Mouse (Mus musculus) C3H10T1/2 (cell line): ENCODE data around the gene Ubtfl1. TPM values are rescaled to one million over a fixed set of nuclear protein-coding genes. Genes with fewer than 3 reads are reported as not detected.

ENCODE experiments used
- polyA plus RNA-seq, 2 experiments: library from polyadenylated mRNA; unstranded; fragments of >200 nt; fragmentation: generic; extraction: Trizol; gene quantifications; one replicate each; pipeline ENCODE4 v1.2.1; 2012; ENCODE audit warnings: missing spikeins in 2 of 2

The Ubtfl1 gene
- polyA plus RNA-seq, result not detected

GRCm38 (mm10) chr9:18404118-18404517 lies at the start of gene Ubtfl1:
TSS of gene Ubtfl1 (plus strand) at chr9:18404418.

DNA sequence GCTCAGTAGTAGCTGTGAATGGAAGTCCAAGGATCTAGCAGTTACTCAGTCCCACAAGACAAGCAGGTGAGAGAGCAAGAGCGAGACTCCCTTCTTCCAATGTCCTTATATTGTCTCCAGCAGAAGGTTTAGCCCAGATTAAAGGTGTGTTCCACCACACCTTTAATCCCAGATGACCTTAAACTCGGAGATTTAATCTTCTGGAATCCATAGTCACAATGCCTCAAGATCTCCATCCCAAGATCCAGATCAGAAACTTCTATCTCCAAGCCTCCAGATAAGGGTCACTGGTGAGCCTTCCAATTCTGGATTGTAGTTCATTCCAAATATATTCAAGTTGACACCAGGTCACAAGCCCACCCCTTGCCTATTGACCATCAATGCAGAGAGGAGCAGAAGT lies 1.3 kb upstream of the Ubtfl1 start, which contains the start of gene Naalad2:
TSS of gene Naalad2 (minus strand) at position 101 of the 400 bp plus-strand sequence.

GRCm38 (mm10) chr9:18430354-18430753 lies 26.1 kb downstream of the Ubtfl1 start, which contains the start of gene Mbd3l2:
TSS of gene Mbd3l2 (plus strand) at chr9:18430654.

Other genes starting within 250 kb of the Ubtfl1 start
- 1 to 10 TPM in 1 of 2 experiments, under 1 TPM in 1; 0.66 to 5.6 TPM for gene Chordc1, start 112.3 kb upstream of the Ubtfl1 start, polyA plus RNA-seq
- 1 to 10 TPM in 1 of 2 experiments, under 1 TPM in 1; 0.12 to 5.3 TPM for gene Naalad2, start 1.4 kb upstream of the Ubtfl1 start, polyA plus RNA-seq
- gene Mbd3l2, start 26.2 kb downstream of the Ubtfl1 start, polyA plus RNA-seq, result not detected
- gene Zfp558, start 73.8 kb downstream of the Ubtfl1 start, polyA plus RNA-seq, result under 1 TPM; 0.01 to 0.24 TPM
- not detected for gene Mbd3l1, start 73.9 kb downstream of the Ubtfl1 start, polyA plus RNA-seq